Mouse (Mus musculus): ENCODE measurements at regions not wholly inside any gene's neighbourhood (a gene's known extent, or its start where the extent isn't known, plus 50 kb on each side); places are given as distances from the start of the nearest gene placed in this dataset.

DNA sequence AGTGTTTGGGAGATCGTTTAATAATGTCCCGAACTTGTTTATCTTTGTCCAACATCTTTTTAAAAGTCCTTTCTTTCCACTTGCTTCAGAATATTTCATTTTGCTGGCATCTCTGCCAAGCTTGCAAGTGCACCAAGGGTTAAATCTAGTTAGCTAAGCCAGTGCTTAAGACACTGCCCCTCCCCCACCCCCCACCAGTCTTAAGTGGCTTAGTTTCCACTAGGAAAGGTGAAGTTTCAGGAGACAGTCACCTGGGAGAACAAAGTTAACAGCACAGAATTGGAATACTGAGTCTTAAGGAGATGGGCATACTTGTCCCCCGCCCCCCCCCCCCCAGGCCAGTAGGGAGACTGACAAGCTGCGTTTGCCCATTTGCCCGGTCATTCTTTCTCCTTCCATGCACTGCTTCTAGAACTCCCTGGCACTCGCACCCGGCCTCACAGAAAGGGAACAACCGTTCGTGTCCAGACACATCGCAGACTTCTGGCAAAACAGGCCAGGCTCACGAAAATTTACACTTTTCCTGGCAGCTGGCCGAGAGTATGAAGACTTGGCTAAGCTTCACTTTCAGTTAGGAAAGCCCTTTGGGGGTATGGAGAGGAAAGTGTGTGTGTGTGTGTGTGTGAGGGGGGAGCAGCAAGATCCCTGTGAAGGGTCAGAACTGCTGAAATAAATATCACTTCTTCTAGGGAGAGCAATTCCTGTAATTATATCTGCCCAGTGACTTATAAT lies 219.2 kb downstream of the Bcl11a start:
- Histone ChIP-seq H3K27me3 (replicated peaks; ENCODE audit: control insufficient read depth, insufficient read depth, low read length) (no peaks in the 10 kb centered on the region), H3K4me1 (ENCODE audit: control insufficient read depth, insufficient read depth, low read length) (no peaks in the 10 kb centered on the region), H3K27ac (ENCODE audit: insufficient read depth, low read depth, low read length) (no peak overlapping the region), H3K4me3 (ENCODE audit: insufficient read depth, low read depth, low read length) (no peak overlapping the region), H3K36me3 (ENCODE audit: control insufficient read depth, insufficient read depth, low read length) (no peaks in the 10 kb centered on the region)
- 18% methylated on average over 12 of the region's 12 CpGs for WGBS
- peak; percentile 5 for DNase-seq
- TF ChIP-seq POLR2A (IDR thresholded peaks at IDR 0.05; ENCODE audit: low read depth, low read length) = no peak
- no peak for TF ChIP-seq CTCF (conservative IDR thresholded peaks at IDR 0.05; ENCODE audit: insufficient read depth, insufficient read length, low read depth, low read length)

GRCm38 (mm10) chr11:24297763-24298162 lies 219.9 kb downstream of the Bcl11a start:
- no peak overlapping the region for H3K27ac ChIP-seq (ENCODE audit: insufficient read depth, low read depth, low read length)
- no peaks in the 10 kb centered on the region for H3K27me3 ChIP-seq (replicated peaks; ENCODE audit: control insufficient read depth, insufficient read depth, low read length)
- no peak overlapping the region for H3K4me3 ChIP-seq (ENCODE audit: insufficient read depth, low read depth, low read length)
- no peaks in the 10 kb centered on the region for H3K4me1 ChIP-seq (ENCODE audit: control insufficient read depth, insufficient read depth, low read length)
- no peak for TF ChIP-seq POLR2A (IDR thresholded peaks at IDR 0.05; ENCODE audit: low read depth, low read length)
- TF ChIP-seq CTCF (conservative IDR thresholded peaks at IDR 0.05; ENCODE audit: insufficient read depth, insufficient read length, low read depth, low read length) = no peak
- 68% methylated on average over 5 of the region's 5 CpGs for WGBS
- H3K36me3 ChIP-seq (ENCODE audit: control insufficient read depth, insufficient read depth, low read length) = no peaks in the 10 kb centered on the region
- no peak for DNase-seq

GRCm38 (mm10) chr11:24300351-24300750 lies 222.5 kb downstream of the Bcl11a start:
- no peaks in the 10 kb centered on the region for H3K4me1 ChIP-seq (ENCODE audit: control insufficient read depth, insufficient read depth, low read length)
- H3K4me3 ChIP-seq (ENCODE audit: insufficient read depth, low read depth, low read length) = no peak overlapping the region
- no peaks in the 10 kb centered on the region; the same call in 1 of the 2 replicates for H3K27me3 ChIP-seq (replicated peaks; ENCODE audit: control insufficient read depth, insufficient read depth, low read length)
- no peak overlapping the region for H3K27ac ChIP-seq (ENCODE audit: insufficient read depth, low read depth, low read length)
- WGBS = 88% methylated on average over 4 of the region's 4 CpGs
- no peak for DNase-seq
- TF ChIP-seq CTCF (conservative IDR thresholded peaks at IDR 0.05; ENCODE audit: insufficient read depth, insufficient read length, low read depth, low read length) = no peak
- TF ChIP-seq POLR2A (IDR thresholded peaks at IDR 0.05; ENCODE audit: low read depth, low read length) = no peak
- H3K36me3 ChIP-seq (ENCODE audit: control insufficient read depth, insufficient read depth, low read length) = no peaks in the 10 kb centered on the region

- Histone ChIP-seq H3K4me3 (ENCODE audit: insufficient read depth, low read depth, low read length) (no peak overlapping the region), H3K27me3 (replicated peaks; ENCODE audit: control insufficient read depth, insufficient read depth, low read length) (no peaks in the 10 kb centered on the region; the same call in 1 of the 2 replicates), H3K4me1 (ENCODE audit: control insufficient read depth, insufficient read depth, low read length) (no peaks in the 10 kb centered on the region), H3K27ac (ENCODE audit: insufficient read depth, low read depth, low read length) (no peak overlapping the region), H3K36me3 (ENCODE audit: control insufficient read depth, insufficient read depth, low read length) (no peaks in the 10 kb centered on the region)
- DNase-seq = no peak
- TF ChIP-seq CTCF (conservative IDR thresholded peaks at IDR 0.05; ENCODE audit: insufficient read depth, insufficient read length, low read depth, low read length) (no peak), POLR2A (IDR thresholded peaks at IDR 0.05; ENCODE audit: low read depth, low read length) (no peak)
- WGBS = 83% methylated on average over 3 of the region's 3 CpGs
Observed at GRCm38 (mm10) chr11:24301201-24301600, 223.3 kb downstream of the Bcl11a start.

- Histone ChIP-seq H3K36me3 (ENCODE audit: control insufficient read depth, insufficient read depth, low read length) (no peaks in the 10 kb centered on the region), H3K27ac (ENCODE audit: insufficient read depth, low read depth, low read length) (no peak overlapping the region), H3K4me3 (ENCODE audit: insufficient read depth, low read depth, low read length) (no peak overlapping the region), H3K4me1 (ENCODE audit: control insufficient read depth, insufficient read depth, low read length) (no peaks in the 10 kb centered on the region), H3K27me3 (replicated peaks; ENCODE audit: control insufficient read depth, insufficient read depth, low read length) (no peaks in the 10 kb centered on the region; the same call in 1 of the 2 replicates)
- DNase-seq = no peak
- 5% methylated on average over 17 of the region's 17 CpGs for WGBS
- TF ChIP-seq POLR2A (IDR thresholded peaks at IDR 0.05; ENCODE audit: low read depth, low read length) (no peak), CTCF (conservative IDR thresholded peaks at IDR 0.05; ENCODE audit: insufficient read depth, insufficient read length, low read depth, low read length) (no peak)
Observed at GRCm38 (mm10) chr11:24305145-24305553, 227.3 kb downstream of the Bcl11a start.

DNA sequence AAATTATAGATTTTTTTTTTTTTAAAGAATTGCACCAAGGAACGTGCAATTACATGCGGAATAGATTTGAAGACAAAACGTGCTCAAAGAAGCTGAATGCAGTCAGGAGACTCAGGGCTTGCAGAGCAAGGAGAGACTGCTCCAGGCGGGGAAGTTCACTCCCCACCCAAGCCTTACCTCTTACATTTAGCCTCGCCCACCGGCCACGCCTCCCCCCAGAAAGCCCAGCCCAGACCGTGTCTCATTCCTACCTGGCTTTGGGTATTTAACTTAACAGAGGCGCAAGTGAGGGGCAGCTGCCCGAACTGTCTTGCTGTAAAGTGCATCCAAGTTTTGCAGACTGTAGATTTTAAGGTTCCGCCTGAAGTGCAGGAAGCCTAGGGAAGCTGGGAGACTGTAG lies 227.8 kb downstream of the Bcl11a start:
- Histone ChIP-seq H3K4me1 (ENCODE audit: control insufficient read depth, insufficient read depth, low read length) (no peaks in the 10 kb centered on the region), H3K27ac (ENCODE audit: insufficient read depth, low read depth, low read length) (no peak overlapping the region), H3K36me3 (ENCODE audit: control insufficient read depth, insufficient read depth, low read length) (no peaks in the 10 kb centered on the region), H3K4me3 (ENCODE audit: insufficient read depth, low read depth, low read length) (no peak overlapping the region), H3K27me3 (replicated peaks; ENCODE audit: control insufficient read depth, insufficient read depth, low read length) (no peaks in the 10 kb centered on the region; the same call in 1 of the 2 replicates)
- 15% methylated on average over 11 of the region's 11 CpGs for WGBS
- DNase-seq = no peak
- TF ChIP-seq POLR2A (IDR thresholded peaks at IDR 0.05; ENCODE audit: low read depth, low read length) = no peak
- no peak for TF ChIP-seq CTCF (conservative IDR thresholded peaks at IDR 0.05; ENCODE audit: insufficient read depth, insufficient read length, low read depth, low read length)

- no peak for DNase-seq
- Histone ChIP-seq H3K36me3 (ENCODE audit: control insufficient read depth, insufficient read depth, low read length) (no peaks in the 10 kb centered on the region), H3K27ac (ENCODE audit: insufficient read depth, low read depth, low read length) (no peak overlapping the region), H3K4me3 (ENCODE audit: insufficient read depth, low read depth, low read length) (no peak overlapping the region), H3K27me3 (replicated peaks; ENCODE audit: control insufficient read depth, insufficient read depth, low read length) (no peaks in the 10 kb centered on the region; the same call in 1 of the 2 replicates), H3K4me1 (ENCODE audit: control insufficient read depth, insufficient read depth, low read length) (no peaks in the 10 kb centered on the region)
- TF ChIP-seq CTCF (conservative IDR thresholded peaks at IDR 0.05; ENCODE audit: insufficient read depth, insufficient read length, low read depth, low read length) (no peak), POLR2A (IDR thresholded peaks at IDR 0.05; ENCODE audit: low read depth, low read length) (no peak)
- WGBS = 89% methylated on average over 2 of the region's 2 CpGs
Observed at GRCm38 (mm10) chr11:24306101-24306500, 228.2 kb downstream of the Bcl11a start.

Data from kidney, adult 2 months (tissue).